ENCODE assay signal across 13 mouse cellular contexts in genomic region chr10:126082576-126082975, GRCm38 (mm10).
DNase-seq lines count a peak whose midpoint lies in the region; ATAC-seq and TF ChIP-seq lines count a peak whose summit lies in the region.
"Had no signal": no experiment of that assay in that cellular context is flagged by ENCODE, and none has a peak within 500 bp of the region (broad histone marks: within the 10 kb centered on the region; RNA-seq: fewer than 3 reads in every experiment).

No protein-coding gene starts in this region.

- H3K27ac ChIP-seq in kidney, embryonic 15.5 days: peak overlapping the region; percentile 56
- H3K27ac ChIP-seq in lung, postnatal 0 days (ENCODE audit: low read length): no peak overlapping the region
- H3K27ac ChIP-seq: forebrain, embryonic 13.5 days; neural tube, embryonic 12.5 days had no signal

- no peak overlapping the region for H3K9ac ChIP-seq in kidney, embryonic 15.5 days
- H3K9ac ChIP-seq in lung, postnatal 0 days (replicated peaks; ENCODE audit: low read depth): no peak overlapping the region
- H3K9ac ChIP-seq: forebrain, embryonic 13.5 days; neural tube, embryonic 12.5 days had no signal

- H3K27me3 ChIP-seq in kidney, embryonic 15.5 days: no peaks in the 10 kb centered on the region
- no peaks in the 10 kb centered on the region for H3K27me3 ChIP-seq in lung, postnatal 0 days (replicated peaks; ENCODE audit: insufficient read depth, low read length)
- H3K27me3 ChIP-seq: forebrain, embryonic 13.5 days; neural tube, embryonic 12.5 days had no signal

- no peak for TF ChIP-seq EP300 in lung, postnatal 0 days (IDR thresholded peaks at IDR 0.05)

- 0 out of 2 replicates have a peak, but pooled peaks cover 6% of the 10 kb centered on the region for H3K4me1 ChIP-seq in kidney, embryonic 15.5 days
- H3K4me1 ChIP-seq in lung, postnatal 0 days (ENCODE audit: insufficient read depth, low read depth, low read length): no peaks in the 10 kb centered on the region
- H3K4me1 ChIP-seq: forebrain, embryonic 13.5 days; neural tube, embryonic 12.5 days had no signal

- H3K4me2 ChIP-seq in kidney, embryonic 15.5 days: peak overlapping the region; percentile 34
- no peak overlapping the region; the same call in 1 of the 2 replicates for H3K4me2 ChIP-seq in lung, postnatal 0 days (replicated peaks; ENCODE audit: low read depth, low read length)
- H3K4me2 ChIP-seq: forebrain, embryonic 13.5 days; neural tube, embryonic 12.5 days had no signal

- no peak for DNase-seq in kidney, adult 11 months
- DNase-seq in ovary, postnatal 14 days (ENCODE audit: low spot score): peak; percentile 4
- DNase-seq in ovary, postnatal 36 days (ENCODE audit: low spot score): no peak
- peak; percentile 30 for DNase-seq in lung, postnatal 0 days (ENCODE audit: low spot score)
- peak; percentile 29 for DNase-seq in testis, postnatal 14 days (ENCODE audit: low spot score)
- DNase-seq in adrenal gland, adult 18-20 months (ENCODE audit: low spot score in 2 of 2): no peak
- DNase-seq: cerebellum, adult 18-20 months; thymus, postnatal 4 days had no signal

- H3K4me3 ChIP-seq in kidney, embryonic 15.5 days (replicated peaks): peak overlapping the region; percentile 16; the same call in 1 of the 2 replicates
- H3K4me3 ChIP-seq in lung, postnatal 0 days (ENCODE audit: low read depth, low read length): no peak overlapping the region
- H3K4me3 ChIP-seq: forebrain, embryonic 13.5 days; neural tube, embryonic 12.5 days had no signal

- H3K9me3 ChIP-seq in kidney, embryonic 15.5 days (replicated peaks): no peaks in the 10 kb centered on the region
- no peaks in the 10 kb centered on the region for H3K9me3 ChIP-seq in lung, postnatal 0 days (ENCODE audit: low read length)
- H3K9me3 ChIP-seq: forebrain, embryonic 13.5 days; neural tube, embryonic 12.5 days had no signal

- ATAC-seq in kidney, embryonic 15.5 days (replicated peaks; ENCODE audit: low FRiP score): 0 out of 2 replicates have a peak, but pooled peaks have one; percentile 60
- ATAC-seq in lung, postnatal 0 days: no peak
- no peak for ATAC-seq in erythroid progenitor cell, adult 5-6 weeks (replicated peaks; ENCODE audit: low FRiP score, poor library complexity, severe bottlenecking)
- ATAC-seq: forebrain, embryonic 13.5 days; hindbrain, embryonic 16.5 days had no signal

- H3K36me3 ChIP-seq in kidney, embryonic 15.5 days: no peaks in the 10 kb centered on the region
- H3K36me3 ChIP-seq in lung, postnatal 0 days (ENCODE audit: insufficient read depth, low read length): no peaks in the 10 kb centered on the region
- H3K36me3 ChIP-seq: neural tube, embryonic 12.5 days had no signal

- 48% methylated on average over 11 of the region's 11 CpGs for WGBS in kidney, embryonic 15.5 days
- WGBS in lung, postnatal 0 days: 49% methylated on average over 11 of the region's 11 CpGs

- TF ChIP-seq CTCF in lung, postnatal 0 days (IDR thresholded peaks at IDR 0.05): no peak

Comparison
In these comparisons a context has a peak if more than half of its experiments do, and no peak if none do; other contexts are left out.
1. DNase-seq: peak in ovary, postnatal 14 days (single experiment), lung, postnatal 0 days (single experiment) and testis, postnatal 14 days (single experiment); none in kidney, adult 11 months (single experiment), ovary, postnatal 36 days (single experiment) and adrenal gland, adult 18-20 months (0 of 2).